Mouse (Mus musculus): ENCODE measurements around the gene Srcap.

- TF ChIP-seq POLR2A (IDR thresholded peaks at IDR 0.05; ENCODE audit: borderline replicate concordance, low read depth, low read length) (no peak; the same call in 1 of the 2 replicates), CTCF (IDR thresholded peaks at IDR 0.05; ENCODE audit: low read depth, low read length) (no peak)
Measured at GRCm38 (mm10) chr7:127478635-127479317, 33.0 kb upstream of the Srcap start, which contains the start of gene Fbrs.

Measured in bone marrow macrophage, adult 2 months (primary cell).